Mouse (Mus musculus): Measurements from ENCODE around the gene Chd2. TPM values are rescaled to one million over a fixed set of nuclear protein-coding genes. Genes with fewer than 3 reads are reported as not detected.

Gene Chd2
- 41.8 and 45.5 TPM in 2 replicates for polyA plus RNA-seq (2014; fragmentation: Nextera tagmentation; extraction: Ambion mirVana)

GRCm38 (mm10) chr7:73541412-73542130, at the start of gene Chd2:
Chd2 (minus strand) TSS chr7:73541830.
- under 1% methylated on average over 15 of the region's 15 CpGs for WGBS

GRCm38 (mm10) chr7:73590757-73591156, 49.1 kb upstream of the Chd2 start:
- ATAC-seq (ENCODE audit: low read depth) = no peak
- no peak overlapping the region for H3K27ac ChIP-seq (ENCODE audit: low read depth, low read length)
- H3K27me3 ChIP-seq (ENCODE audit: control insufficient read depth, insufficient read depth, low read length) = no peaks in the 10 kb centered on the region
- no peak overlapping the region for H3K4me3 ChIP-seq (ENCODE audit: low read depth, low read length)
- no peaks in the 10 kb centered on the region for H3K36me3 ChIP-seq (ENCODE audit: control insufficient read depth, insufficient read depth, low read length)
- H3K4me1 ChIP-seq (ENCODE audit: control insufficient read depth, insufficient read depth, low read length) = peaks cover 11% of the 10 kb centered on the region; the same call in 1 of the 2 replicates
- no peak overlapping the region for H3K4me2 ChIP-seq (ENCODE audit: low read depth, low read length)
- H3K9ac ChIP-seq (replicated peaks; ENCODE audit: low read depth, low read length) = no peak overlapping the region
- H3K9me3 ChIP-seq (ENCODE audit: control insufficient read depth, low read length) = no peaks in the 10 kb centered on the region
- 98% methylated on average over 5 of the region's 5 CpGs for WGBS

More at GRCm38 (mm10) chr7:73541412-73542130, at the start of gene Chd2:
- no peaks in the 10 kb centered on the region for H3K9me3 ChIP-seq (ENCODE audit: control insufficient read depth, low read length)
- H3K9ac ChIP-seq (replicated peaks; ENCODE audit: low read depth, low read length) = peak within 1 kb of the TSS; percentile 75
- H3K4me1 ChIP-seq (ENCODE audit: control insufficient read depth, insufficient read depth, low read length) = peaks cover 20% of the 10 kb centered on the region
- H3K27me3 ChIP-seq (ENCODE audit: control insufficient read depth, insufficient read depth, low read length) = no peaks in the 10 kb centered on the region
- H3K27ac ChIP-seq (ENCODE audit: low read depth, low read length) = peak within 1 kb of the TSS; percentile 95
- peak within 1 kb of the TSS; percentile 64 for H3K4me3 ChIP-seq (ENCODE audit: low read depth, low read length)
- peaks cover 3% of the 10 kb centered on the region; the same call in 1 of the 2 replicates for H3K36me3 ChIP-seq (ENCODE audit: control insufficient read depth, insufficient read depth, low read length)
- 0 out of 2 replicates have a peak, but pooled peaks have one; percentile 42 for ATAC-seq (ENCODE audit: low read depth)
- peak within 1 kb of the TSS; percentile 81 for H3K4me2 ChIP-seq (ENCODE audit: low read depth, low read length)

GRCm38 (mm10) chr7:73589208-73589771, 47.7 kb upstream of the Chd2 start:
- Histone ChIP-seq H3K4me1 (ENCODE audit: control insufficient read depth, insufficient read depth, low read length) (peaks cover 5% of the 10 kb centered on the region; the same call in 1 of the 2 replicates), H3K27ac (ENCODE audit: low read depth, low read length) (peak overlapping the region; percentile 62), H3K9ac (replicated peaks; ENCODE audit: low read depth, low read length) (0 out of 2 replicates have a peak overlapping the region, but pooled peaks have one; percentile 21), H3K9me3 (ENCODE audit: control insufficient read depth, low read length) (no peaks in the 10 kb centered on the region), H3K4me3 (ENCODE audit: low read depth, low read length) (no peak overlapping the region), H3K36me3 (ENCODE audit: control insufficient read depth, insufficient read depth, low read length) (no peaks in the 10 kb centered on the region), H3K27me3 (ENCODE audit: control insufficient read depth, insufficient read depth, low read length) (no peaks in the 10 kb centered on the region), H3K4me2 (ENCODE audit: low read depth, low read length) (peak overlapping the region; percentile 20; the same call in 1 of the 2 replicates)
- 50% methylated on average over 14 of the region's 14 CpGs for WGBS
- peak; percentile 38; the same call in 1 of the 2 replicates for ATAC-seq (ENCODE audit: low read depth)

GRCm38 (mm10) chr7:73588351-73588906, 46.8 kb upstream of the Chd2 start:
- H3K9me3 ChIP-seq (ENCODE audit: control insufficient read depth, low read length) = no peaks in the 10 kb centered on the region

GRCm38 (mm10) chr7:73586717-73587116, 45.1 kb upstream of the Chd2 start:
- Histone ChIP-seq H3K9me3 (ENCODE audit: control insufficient read depth, low read length) (no peaks in the 10 kb centered on the region), H3K4me1 (ENCODE audit: control insufficient read depth, insufficient read depth, low read length) (no peaks in the 10 kb centered on the region), H3K27me3 (ENCODE audit: control insufficient read depth, insufficient read depth, low read length) (no peaks in the 10 kb centered on the region), H3K4me2 (ENCODE audit: low read depth, low read length) (no peak overlapping the region), H3K27ac (ENCODE audit: low read depth, low read length) (no peak overlapping the region), H3K36me3 (ENCODE audit: control insufficient read depth, insufficient read depth, low read length) (no peaks in the 10 kb centered on the region), H3K9ac (replicated peaks; ENCODE audit: low read depth, low read length) (no peak overlapping the region), H3K4me3 (ENCODE audit: low read depth, low read length) (no peak overlapping the region)
- no peak for ATAC-seq (ENCODE audit: low read depth)
- 88% methylated on average over 6 of the region's 6 CpGs for WGBS

More at GRCm38 (mm10) chr7:73588351-73588906, 46.8 kb upstream of the Chd2 start:
- Histone ChIP-seq H3K4me1 (ENCODE audit: control insufficient read depth, insufficient read depth, low read length) (no peaks in the 10 kb centered on the region), H3K27ac (ENCODE audit: low read depth, low read length) (no peak overlapping the region), H3K27me3 (ENCODE audit: control insufficient read depth, insufficient read depth, low read length) (no peaks in the 10 kb centered on the region), H3K9ac (replicated peaks; ENCODE audit: low read depth, low read length) (no peak overlapping the region), H3K36me3 (ENCODE audit: control insufficient read depth, insufficient read depth, low read length) (no peaks in the 10 kb centered on the region), H3K4me2 (ENCODE audit: low read depth, low read length) (no peak overlapping the region), H3K4me3 (ENCODE audit: low read depth, low read length) (no peak overlapping the region)
- WGBS = 87% methylated on average over 8 of the region's 8 CpGs
- ATAC-seq (ENCODE audit: low read depth) = no peak

- no peaks in the 10 kb centered on the region for H3K36me3 ChIP-seq (ENCODE audit: control insufficient read depth, insufficient read depth, low read length)
- H3K9ac ChIP-seq (replicated peaks; ENCODE audit: low read depth, low read length) = no peak overlapping the region
- H3K4me2 ChIP-seq (ENCODE audit: low read depth, low read length) = no peak overlapping the region
- H3K4me1 ChIP-seq (ENCODE audit: control insufficient read depth, insufficient read depth, low read length) = no peaks in the 10 kb centered on the region
- H3K27me3 ChIP-seq (ENCODE audit: control insufficient read depth, insufficient read depth, low read length) = no peaks in the 10 kb centered on the region
- ATAC-seq (ENCODE audit: low read depth) = no peak
- H3K9me3 ChIP-seq (ENCODE audit: control insufficient read depth, low read length) = no peaks in the 10 kb centered on the region
- 70% methylated on average over 11 of the region's 11 CpGs for WGBS
- no peak overlapping the region for H3K4me3 ChIP-seq (ENCODE audit: low read depth, low read length)
- H3K27ac ChIP-seq (ENCODE audit: low read depth, low read length) = no peak overlapping the region
Measured at GRCm38 (mm10) chr7:73586206-73586605, 44.6 kb upstream of the Chd2 start.

GRCm38 (mm10) chr7:73585114-73586032, 43.7 kb upstream of the Chd2 start:
- Histone ChIP-seq H3K27me3 (ENCODE audit: control insufficient read depth, insufficient read depth, low read length) (no peaks in the 10 kb centered on the region), H3K9ac (replicated peaks; ENCODE audit: low read depth, low read length) (no peak overlapping the region), H3K4me2 (ENCODE audit: low read depth, low read length) (no peak overlapping the region), H3K36me3 (ENCODE audit: control insufficient read depth, insufficient read depth, low read length) (no peaks in the 10 kb centered on the region), H3K4me3 (ENCODE audit: low read depth, low read length) (no peak overlapping the region), H3K9me3 (ENCODE audit: control insufficient read depth, low read length) (no peaks in the 10 kb centered on the region), H3K4me1 (ENCODE audit: control insufficient read depth, insufficient read depth, low read length) (no peaks in the 10 kb centered on the region), H3K27ac (ENCODE audit: low read depth, low read length) (peak overlapping the region; percentile 34; the same call in 1 of the 2 replicates)
- no peak for ATAC-seq (ENCODE audit: low read depth)
- 86% methylated on average over 22 of the region's 22 CpGs for WGBS
